Mouse (Mus musculus): Measurements from ENCODE around the gene Opalin. TPM values are rescaled to one million over a fixed set of nuclear protein-coding genes. Genes with fewer than 3 reads are reported as not detected.
A peak's percentile ranks its signal among the peaks of the same experiment; 100 is the strongest.

The Opalin gene
- polyA plus RNA-seq, 1 experiment from 2014 or later = not detected

- WGBS = 90% methylated on average over 6 of the region's 6 CpGs
- H3K4me1 ChIP-seq = no peaks in the 10 kb centered on the region
- no peaks in the 10 kb centered on the region for H3K36me3 ChIP-seq (replicated peaks)
- no peak for DNase-seq (ENCODE audit: low spot score)
- H3K9me3 ChIP-seq = no peaks in the 10 kb centered on the region
- H3K27ac ChIP-seq (replicated peaks) = no peak within 1 kb of the TSS
- no peak within 1 kb of the TSS for H3K4me3 ChIP-seq
- no peaks in the 10 kb centered on the region for H3K27me3 ChIP-seq (replicated peaks; ENCODE audit: low read depth, poor library complexity, severe bottlenecking)
Measured at GRCm38 (mm10) chr19:41029219-41029618, 47.7 kb downstream of the Opalin start, which contains the start of gene Dntt. Dntt (plus strand) TSS chr19:41029275.

GRCm38 (mm10) chr19:41027601-41028000, 49.3 kb downstream of the Opalin start:
- Histone ChIP-seq H3K36me3 (replicated peaks) (no peaks in the 10 kb centered on the region), H3K4me3 (no peak overlapping the region), H3K9me3 (no peaks in the 10 kb centered on the region), H3K4me1 (no peaks in the 10 kb centered on the region), H3K27me3 (replicated peaks; ENCODE audit: low read depth, poor library complexity, severe bottlenecking) (no peaks in the 10 kb centered on the region), H3K27ac (replicated peaks) (no peak overlapping the region)
- no peak for DNase-seq (ENCODE audit: low spot score)
- 91% methylated on average over 9 of the region's 9 CpGs for WGBS

- H3K27me3 ChIP-seq (replicated peaks; ENCODE audit: low read depth, poor library complexity, severe bottlenecking) = no peaks in the 10 kb centered on the region
- no peak for DNase-seq (ENCODE audit: low spot score)
- WGBS = 89% methylated on average over 5 of the region's 5 CpGs
Measured at GRCm38 (mm10) chr19:41027024-41027423, 49.9 kb downstream of the Opalin start.

GRCm38 (mm10) chr19:41026551-41026950, 50.4 kb downstream of the Opalin start:
- Histone ChIP-seq H3K9me3 (no peaks in the 10 kb centered on the region), H3K27ac (replicated peaks) (no peak overlapping the region), H3K36me3 (replicated peaks) (no peaks in the 10 kb centered on the region), H3K4me3 (no peak overlapping the region), H3K4me1 (no peaks in the 10 kb centered on the region), H3K27me3 (replicated peaks; ENCODE audit: low read depth, poor library complexity, severe bottlenecking) (no peaks in the 10 kb centered on the region)
- no peak for DNase-seq (ENCODE audit: low spot score)
- 88% methylated on average over 8 of the region's 8 CpGs for WGBS

More at GRCm38 (mm10) chr19:41027024-41027423, 49.9 kb downstream of the Opalin start:
- H3K36me3 ChIP-seq (replicated peaks) = no peaks in the 10 kb centered on the region
- H3K4me3 ChIP-seq = no peak overlapping the region
- H3K9me3 ChIP-seq = no peaks in the 10 kb centered on the region
- no peak overlapping the region for H3K27ac ChIP-seq (replicated peaks)
- H3K4me1 ChIP-seq = no peaks in the 10 kb centered on the region

GRCm38 (mm10) chr19:41022244-41022643, 54.7 kb downstream of the Opalin start:
- H3K27ac ChIP-seq (replicated peaks) = no peak overlapping the region

GRCm38 (mm10) chr19:41020537-41020936, 56.4 kb downstream of the Opalin start:
- 78% methylated on average over 3 of the region's 3 CpGs for WGBS
- Histone ChIP-seq H3K27ac (replicated peaks) (no peak overlapping the region), H3K9me3 (no peaks in the 10 kb centered on the region), H3K27me3 (replicated peaks; ENCODE audit: low read depth, poor library complexity, severe bottlenecking) (peaks cover 6% of the 10 kb centered on the region; the same call in 1 of the 2 replicates), H3K4me1 (peaks cover 4% of the 10 kb centered on the region), H3K36me3 (replicated peaks) (no peaks in the 10 kb centered on the region), H3K4me3 (no peak overlapping the region)
- no peak for DNase-seq (ENCODE audit: low spot score)

More at GRCm38 (mm10) chr19:41022244-41022643, 54.7 kb downstream of the Opalin start:
- H3K4me1 ChIP-seq = no peaks in the 10 kb centered on the region
- H3K27me3 ChIP-seq (replicated peaks; ENCODE audit: low read depth, poor library complexity, severe bottlenecking) = peaks cover under 1% of the 10 kb centered on the region; the same call in 1 of the 2 replicates
- H3K36me3 ChIP-seq (replicated peaks) = no peaks in the 10 kb centered on the region
- 93% methylated on average over 4 of the region's 4 CpGs for WGBS
- H3K9me3 ChIP-seq = no peaks in the 10 kb centered on the region
- H3K4me3 ChIP-seq = no peak overlapping the region
- no peak for DNase-seq (ENCODE audit: low spot score)

GRCm38 (mm10) chr19:41019164-41019675, 57.7 kb downstream of the Opalin start:
- H3K9me3 ChIP-seq = no peaks in the 10 kb centered on the region
- 82% methylated on average over 5 of the region's 5 CpGs for WGBS
- H3K27ac ChIP-seq (replicated peaks) = no peak overlapping the region
- H3K27me3 ChIP-seq (replicated peaks; ENCODE audit: low read depth, poor library complexity, severe bottlenecking) = peaks cover 6% of the 10 kb centered on the region; the same call in 1 of the 2 replicates
- H3K36me3 ChIP-seq (replicated peaks) = no peaks in the 10 kb centered on the region
- no peak overlapping the region for H3K4me3 ChIP-seq
- H3K4me1 ChIP-seq = peaks cover 4% of the 10 kb centered on the region
- DNase-seq (ENCODE audit: low spot score) = no peak

GRCm38 (mm10) chr19:41015951-41016716, 60.8 kb downstream of the Opalin start:
- 20% methylated on average over 14 of the region's 14 CpGs for WGBS
- Histone ChIP-seq H3K9me3 (no peaks in the 10 kb centered on the region), H3K4me3 (peak overlapping the region; percentile 45), H3K27me3 (replicated peaks; ENCODE audit: low read depth, poor library complexity, severe bottlenecking) (peaks cover 21% of the 10 kb centered on the region), H3K4me1 (peaks cover 4% of the 10 kb centered on the region), H3K36me3 (replicated peaks) (no peaks in the 10 kb centered on the region), H3K27ac (replicated peaks) (no peak overlapping the region; the same call in 1 of the 2 replicates)
- peak; percentile 26 for DNase-seq (ENCODE audit: low spot score)

- no peak overlapping the region for H3K4me3 ChIP-seq
- no peak overlapping the region for H3K27ac ChIP-seq (replicated peaks)
- 31% methylated on average over 9 of the region's 9 CpGs for WGBS
- H3K27me3 ChIP-seq (replicated peaks; ENCODE audit: low read depth, poor library complexity, severe bottlenecking) = peaks cover 21% of the 10 kb centered on the region
- no peaks in the 10 kb centered on the region for H3K36me3 ChIP-seq (replicated peaks)
- H3K9me3 ChIP-seq = no peaks in the 10 kb centered on the region
- peaks cover 4% of the 10 kb centered on the region for H3K4me1 ChIP-seq
- DNase-seq (ENCODE audit: low spot score) = no peak
Measured at GRCm38 (mm10) chr19:41014003-41014402, 62.9 kb downstream of the Opalin start.

GRCm38 (mm10) chr19:41013591-41013990, 63.3 kb downstream of the Opalin start:
- peaks cover 4% of the 10 kb centered on the region for H3K4me1 ChIP-seq
- 5% methylated on average over 5 of the region's 5 CpGs for WGBS
- DNase-seq (ENCODE audit: low spot score) = no peak
- H3K9me3 ChIP-seq = no peaks in the 10 kb centered on the region
- H3K36me3 ChIP-seq (replicated peaks) = no peaks in the 10 kb centered on the region
- no peak overlapping the region for H3K27ac ChIP-seq (replicated peaks)
- H3K4me3 ChIP-seq = no peak overlapping the region
- H3K27me3 ChIP-seq (replicated peaks; ENCODE audit: low read depth, poor library complexity, severe bottlenecking) = peaks cover 21% of the 10 kb centered on the region

Other genes with a start within 250 kb of the Opalin start
- 38.7 and 40.5 TPM in 2 replicates for gene Ccnj, start 245.8 kb downstream of the Opalin start, polyA plus RNA-seq (2016; fragmentation: Nextera tagmentation; extraction: Ambion mirVana)
- gene Zfp518a, start 182.4 kb downstream of the Opalin start, polyA plus RNA-seq (2016; fragmentation: Nextera tagmentation; extraction: Ambion mirVana) = 13.3 and 13.4 TPM in 2 replicates
- 0.09 and 0.59 TPM in 2 replicates for gene Blnk, start 82.6 kb downstream of the Opalin start, polyA plus RNA-seq (2016; fragmentation: Nextera tagmentation; extraction: Ambion mirVana)
- gene Dntt, start 47.8 kb downstream of the Opalin start, polyA plus RNA-seq (2016; fragmentation: Nextera tagmentation; extraction: Ambion mirVana) = not detected in 2 replicates
- gene Tll2, start 129.7 kb upstream of the Opalin start, polyA plus RNA-seq (2016; fragmentation: Nextera tagmentation; extraction: Ambion mirVana) = 0.10 and 0.26 TPM in 2 replicates
- 95.9 and 96.9 TPM in 2 replicates for gene Tm9sf3, start 186.9 kb upstream of the Opalin start, polyA plus RNA-seq (2016; fragmentation: Nextera tagmentation; extraction: Ambion mirVana)